Mouse (Mus musculus) limb, embryonic 15.5 days (tissue): Measurements from ENCODE around the gene Tmem45a. TPM values are rescaled to one million over a fixed set of nuclear protein-coding genes. Genes with fewer than 3 reads are reported as not detected.
A peak's percentile ranks its signal among the peaks of the same experiment; 100 is the strongest.
"Not testable (repeated sequence)": the region's sequence is repeated elsewhere in the genome, so short reads cannot be mapped to it uniquely, and the experiment has no call there.

Experiments used
- ATAC-seq: fragments of 200-750 bp; cut with Nextera tagmentation; 2 replicates; pipeline ENCODE4 v1.8.0; 2017; ENCODE audit warnings: low read depth, moderate TSS enrichment; ENCODE audit not compliant: insufficient number of reproducible peaks, low FRiP score, low TSS enrichment
- H3K27ac ChIP-seq: fragments of 300-500 bp; sonication (generic); 2 replicates; pipeline ENCODE4 v1.5.1; 2015; ENCODE audit warnings: moderate library complexity, mild to moderate bottlenecking, inconsistent platforms
- H3K27me3 ChIP-seq: fragments of 300-500 bp; sonication (generic); 2 replicates; pipeline ENCODE4 v1.6.1; 2015; ENCODE audit warnings: inconsistent platforms
- H3K36me3 ChIP-seq: fragments of 300-500 bp; sonication (generic); 2 replicates; pipeline ENCODE4 v1.6.1; 2015; ENCODE audit warnings: inconsistent platforms
- H3K4me1 ChIP-seq: fragments of 300-500 bp; sonication (generic); 2 replicates; pipeline ENCODE4 v1.6.1; 2015; ENCODE audit warnings: inconsistent platforms
- H3K4me2 ChIP-seq: fragments of 300-500 bp; sonication (generic); 2 replicates; pipeline ENCODE4 v1.6.1; 2015; ENCODE audit warnings: mild to moderate bottlenecking, inconsistent platforms
- H3K4me3 ChIP-seq: fragments of 300-500 bp; sonication (generic); 2 replicates; pipeline ENCODE4 v1.5.1; 2015; ENCODE audit warnings: mild to moderate bottlenecking, inconsistent platforms
- H3K9ac ChIP-seq: fragments of 300-500 bp; sonication (generic); 2 replicates; pipeline ENCODE4 v1.6.1; 2015; ENCODE audit warnings: inconsistent platforms
- H3K9me3 ChIP-seq: fragments of 300-500 bp; sonication (generic); 2 replicates; pipeline ENCODE4 v1.6.1; 2016; ENCODE audit warnings: inconsistent platforms
- WGBS: fragments of 180-500 bp; shearing (Covaris S2); methylation state at CpG from one replicate; pipeline ENCODE4 v1.1.7; 2015; 5-methylcytosine and 5-hydroxymethylcytosine counted together
- polyA plus RNA-seq: library from polyadenylated mRNA; unstranded; fragments of >200 nt; fragmentation: Nextera tagmentation; extraction: Ambion mirVana; gene quantifications from 2 replicates; pipeline ENCODE4 v1.2.1, GENCODE M21; 2015

The Tmem45a gene
- polyA plus RNA-seq: 146 and 147 TPM in 2 replicates

GRCm38 (mm10) chr16:56885824-56886615 lies at the start of gene Tmem45a:
Tmem45a (minus strand) TSS chr16:56886166.
- Histone ChIP-seq H3K4me3 (peak within 1 kb of the TSS; percentile 58), H3K4me1 (peaks cover 8% of the 10 kb centered on the region; the same call in 1 of the 2 replicates), H3K27ac (peak within 1 kb of the TSS; percentile 86), H3K4me2 (peak within 1 kb of the TSS; percentile 55), H3K9me3 (no peaks in the 10 kb centered on the region), H3K27me3 (no peaks in the 10 kb centered on the region), H3K36me3 (no peaks in the 10 kb centered on the region), H3K9ac (peak within 1 kb of the TSS; percentile 47)
- 3% methylated on average over 25 of the region's 25 CpGs for WGBS
- ATAC-seq: peak; percentile 100

GRCm38 (mm10) chr16:56928023-56928422 lies 42.1 kb upstream of the Tmem45a start, which contains the start of gene Lnp1:
Lnp1 (minus strand) TSS chr16:56928061.
- H3K4me1 ChIP-seq: no peaks in the 10 kb centered on the region
- WGBS: 48% methylated on average over 3 of the region's 3 CpGs
- H3K36me3 ChIP-seq: no peaks in the 10 kb centered on the region
- no peak for ATAC-seq
- no peak within 1 kb of the TSS for H3K27ac ChIP-seq
- H3K9ac ChIP-seq: no peak within 1 kb of the TSS
- H3K4me2 ChIP-seq: no peak within 1 kb of the TSS
- H3K27me3 ChIP-seq: no peaks in the 10 kb centered on the region
- no peak within 1 kb of the TSS for H3K4me3 ChIP-seq
- no peaks in the 10 kb centered on the region for H3K9me3 ChIP-seq

- H3K4me3 ChIP-seq: no peak overlapping the region
- H3K9me3 ChIP-seq: no peaks in the 10 kb centered on the region
- no peak overlapping the region for H3K4me2 ChIP-seq
- H3K36me3 ChIP-seq: no peaks in the 10 kb centered on the region
- no peaks in the 10 kb centered on the region for H3K4me1 ChIP-seq
- H3K27me3 ChIP-seq: no peaks in the 10 kb centered on the region
- no peak overlapping the region for H3K27ac ChIP-seq
- WGBS: 13% methylated on average over 8 of the region's 8 CpGs
- H3K9ac ChIP-seq: no peak overlapping the region
- 0 out of 2 replicates have a peak, but pooled peaks have one; percentile 24 for ATAC-seq
Observed at GRCm38 (mm10) chr16:56920102-56920657, 34.2 kb upstream of the Tmem45a start.

- WGBS: 89% methylated on average over 7 of the region's 7 CpGs
Observed at GRCm38 (mm10) chr16:56917230-56917629, 31.3 kb upstream of the Tmem45a start.

GRCm38 (mm10) chr16:56908986-56909385 lies 23.0 kb upstream of the Tmem45a start:
- no peaks in the 10 kb centered on the region for H3K4me1 ChIP-seq
- no peak for ATAC-seq
- no peaks in the 10 kb centered on the region for H3K9me3 ChIP-seq
- 63% methylated on average over 5 of the region's 5 CpGs for WGBS
- no peak overlapping the region for H3K4me3 ChIP-seq
- H3K27ac ChIP-seq: no peak overlapping the region
- H3K27me3 ChIP-seq: no peaks in the 10 kb centered on the region
- H3K9ac ChIP-seq: no peak overlapping the region
- no peak overlapping the region for H3K4me2 ChIP-seq
- no peaks in the 10 kb centered on the region for H3K36me3 ChIP-seq

More at GRCm38 (mm10) chr16:56917230-56917629, 31.3 kb upstream of the Tmem45a start:
- Histone ChIP-seq H3K27ac (no peak overlapping the region), H3K9ac (no peak overlapping the region), H3K36me3 (no peaks in the 10 kb centered on the region), H3K4me1 (no peaks in the 10 kb centered on the region), H3K4me2 (no peak overlapping the region), H3K9me3 (no peaks in the 10 kb centered on the region), H3K27me3 (no peaks in the 10 kb centered on the region), H3K4me3 (no peak overlapping the region)
- ATAC-seq: no peak

- not testable (repeated sequence) for H3K4me1 ChIP-seq, H3K36me3 ChIP-seq, ATAC-seq, H3K9ac ChIP-seq, H3K27me3 ChIP-seq, H3K4me3 ChIP-seq, H3K4me2 ChIP-seq, H3K9me3 ChIP-seq, H3K27ac ChIP-seq
- WGBS: 53% methylated on average over 3 of the region's 3 CpGs
Observed at GRCm38 (mm10) chr16:56902206-56902605, 16.2 kb upstream of the Tmem45a start.

GRCm38 (mm10) chr16:56891583-56891982 lies 5.6 kb upstream of the Tmem45a start:
- 81% methylated on average over 5 of the region's 5 CpGs for WGBS
- ATAC-seq: no peak
- Histone ChIP-seq H3K27me3 (no peaks in the 10 kb centered on the region), H3K27ac (no peak overlapping the region), H3K9me3 (no peaks in the 10 kb centered on the region), H3K36me3 (no peaks in the 10 kb centered on the region), H3K4me3 (no peak overlapping the region), H3K9ac (no peak overlapping the region), H3K4me2 (no peak overlapping the region), H3K4me1 (no peaks in the 10 kb centered on the region)

GRCm38 (mm10) chr16:56886616-56887116 lies 700 bp upstream of the Tmem45a start:
- peak overlapping the region; percentile 55 for H3K4me2 ChIP-seq
- ATAC-seq: no peak
- peak overlapping the region; percentile 58 for H3K4me3 ChIP-seq
- H3K27ac ChIP-seq: peak overlapping the region; percentile 86
- no peaks in the 10 kb centered on the region for H3K27me3 ChIP-seq
- no peaks in the 10 kb centered on the region for H3K36me3 ChIP-seq
- H3K9me3 ChIP-seq: no peaks in the 10 kb centered on the region
- H3K9ac ChIP-seq: no peak overlapping the region
- 29% methylated on average over 9 of the region's 9 CpGs for WGBS
- H3K4me1 ChIP-seq: peaks cover 8% of the 10 kb centered on the region; the same call in 1 of the 2 replicates

GRCm38 (mm10) chr16:56884811-56885210 lies 1.2 kb downstream of the Tmem45a start:
- Histone ChIP-seq H3K4me2 (peak overlapping the region; percentile 55), H3K27me3 (no peaks in the 10 kb centered on the region), H3K4me1 (peaks cover 8% of the 10 kb centered on the region; the same call in 1 of the 2 replicates), H3K27ac (no peak overlapping the region), H3K4me3 (peak overlapping the region; percentile 58), H3K36me3 (no peaks in the 10 kb centered on the region), H3K9me3 (no peaks in the 10 kb centered on the region), H3K9ac (no peak overlapping the region)
- WGBS: 74% methylated on average over 6 of the region's 6 CpGs
- no peak for ATAC-seq

- Histone ChIP-seq H3K36me3 (no peaks in the 10 kb centered on the region), H3K4me1 (no peaks in the 10 kb centered on the region), H3K27ac (no peak overlapping the region), H3K27me3 (no peaks in the 10 kb centered on the region), H3K4me3 (no peak overlapping the region), H3K4me2 (no peak overlapping the region), H3K9ac (no peak overlapping the region), H3K9me3 (no peaks in the 10 kb centered on the region)
- ATAC-seq: no peak
- 17% methylated on average over 2 of the region's 2 CpGs for WGBS
Observed at GRCm38 (mm10) chr16:56873410-56873809, 12.6 kb downstream of the Tmem45a start.

- Histone ChIP-seq H3K4me1 (no peaks in the 10 kb centered on the region), H3K4me2 (no peak overlapping the region), H3K36me3 (no peaks in the 10 kb centered on the region), H3K9ac (no peak overlapping the region), H3K27ac (no peak overlapping the region), H3K9me3 (no peaks in the 10 kb centered on the region), H3K27me3 (no peaks in the 10 kb centered on the region), H3K4me3 (no peak overlapping the region)
- 69% methylated on average over 3 of the region's 3 CpGs for WGBS
- ATAC-seq: no peak
Observed at GRCm38 (mm10) chr16:56870458-56870857, 15.5 kb downstream of the Tmem45a start.

- H3K27ac ChIP-seq: no peak overlapping the region
- ATAC-seq: no peak
- H3K9ac ChIP-seq: no peak overlapping the region
- H3K9me3 ChIP-seq: no peaks in the 10 kb centered on the region
- no peak overlapping the region for H3K4me3 ChIP-seq
- WGBS: 85% methylated on average over 5 of the region's 5 CpGs
- no peaks in the 10 kb centered on the region for H3K4me1 ChIP-seq
- H3K36me3 ChIP-seq: no peaks in the 10 kb centered on the region
- no peak overlapping the region for H3K4me2 ChIP-seq
- no peaks in the 10 kb centered on the region for H3K27me3 ChIP-seq
Observed at GRCm38 (mm10) chr16:56868361-56868760, 17.6 kb downstream of the Tmem45a start.
